Mouse (Mus musculus): ENCODE data around the gene Gm28374.
A peak's percentile ranks its signal among the peaks of the same experiment; 100 is the strongest.
"Not testable (repeated sequence)": the region's sequence is repeated elsewhere in the genome, so short reads cannot be mapped to it uniquely, and the experiment has no call there.

The Gm28374 gene

DNA sequence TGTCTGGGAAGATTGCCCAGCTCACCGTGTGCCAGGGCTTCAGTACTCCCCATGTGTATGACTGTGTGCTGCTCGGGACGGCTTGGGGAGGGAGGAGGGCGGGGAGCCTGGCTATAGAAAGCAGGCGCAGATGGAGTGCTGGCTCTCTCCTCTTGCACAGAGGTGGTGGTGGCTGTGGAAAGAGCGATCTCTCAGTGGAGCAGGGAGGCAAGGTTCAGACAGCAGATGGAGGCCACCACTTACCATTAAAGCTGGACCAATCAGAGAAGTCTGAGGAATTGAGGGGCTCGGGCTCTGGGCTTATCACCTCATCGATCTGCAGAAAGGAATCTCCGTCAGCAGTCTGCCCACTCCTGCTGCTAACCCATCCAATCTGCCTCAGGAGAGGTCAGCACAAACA, at the start of gene Gm28374:
Gm28374 (minus strand) TSS at position 101 of the 400 bp plus-strand sequence.
- no peak for DNase-seq

DNA sequence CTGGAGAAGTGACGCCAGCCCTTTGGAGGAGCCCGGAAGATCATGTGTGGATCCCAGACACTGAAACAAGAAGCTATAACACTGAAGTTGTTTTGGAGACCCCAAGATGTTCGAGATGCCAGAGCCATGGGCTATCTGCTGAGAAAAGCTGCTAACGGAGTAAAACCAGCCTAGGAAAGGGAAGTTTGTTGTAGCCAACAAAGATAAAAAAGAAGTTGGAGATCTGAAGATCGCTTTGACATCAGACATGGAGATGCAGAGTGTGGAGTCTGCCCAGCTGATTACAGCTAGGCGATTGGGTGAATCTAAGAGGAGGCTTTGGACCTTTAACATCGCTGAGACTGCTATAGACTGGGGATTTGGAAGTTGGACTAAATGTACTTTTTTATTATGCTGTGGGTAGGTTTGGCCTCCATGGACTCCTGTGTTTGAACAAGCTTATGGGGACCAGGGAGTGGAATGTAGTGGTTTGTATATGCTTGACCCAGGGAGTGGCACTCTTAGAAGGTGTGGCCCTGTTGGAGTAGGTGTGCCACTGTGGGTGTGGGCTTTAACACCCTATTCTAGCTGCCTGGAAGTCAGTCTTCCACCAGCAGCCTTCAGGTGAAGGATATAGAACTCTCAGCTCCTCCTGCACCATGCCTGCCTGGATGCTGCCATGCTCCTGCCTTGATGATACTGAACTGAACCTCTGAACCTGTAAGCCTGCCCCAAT, 48.5 kb upstream of the Gm28374 start:
- not testable (repeated sequence) for DNase-seq

DNA sequence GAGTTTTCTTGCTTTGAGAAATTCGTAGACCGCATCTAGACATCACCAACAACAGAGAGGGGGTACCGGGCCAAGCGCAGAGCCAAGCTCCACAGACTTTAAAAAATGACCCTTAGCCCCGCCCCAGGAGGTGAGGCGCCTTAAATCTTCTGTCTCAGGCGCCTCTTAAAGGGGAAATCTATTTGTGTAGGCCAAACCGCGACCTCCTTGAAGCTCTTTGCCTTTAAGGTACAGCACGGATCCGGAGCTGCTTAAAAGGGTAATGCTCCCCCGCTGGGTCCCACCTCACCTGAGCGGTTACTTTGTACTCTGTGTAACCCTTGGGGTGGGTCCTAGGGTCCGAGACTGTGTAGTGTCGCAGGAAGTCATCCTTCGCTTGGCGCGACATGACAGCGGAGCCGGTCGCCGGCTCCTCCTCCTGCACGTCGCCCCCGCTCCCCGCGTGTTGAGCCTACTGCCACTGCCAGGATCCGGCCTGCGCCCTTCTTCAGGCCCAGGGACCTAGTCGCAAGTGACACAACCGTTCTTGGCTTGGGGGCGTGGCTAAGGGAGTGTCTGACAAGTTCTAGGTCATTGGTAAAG, 45.8 kb upstream of the Gm28374 start, which contains the start of gene Snx15:
Snx15 (minus strand) TSS at position 545 of the 582 bp plus-strand sequence.
- peak; percentile 98 for DNase-seq

DNA sequence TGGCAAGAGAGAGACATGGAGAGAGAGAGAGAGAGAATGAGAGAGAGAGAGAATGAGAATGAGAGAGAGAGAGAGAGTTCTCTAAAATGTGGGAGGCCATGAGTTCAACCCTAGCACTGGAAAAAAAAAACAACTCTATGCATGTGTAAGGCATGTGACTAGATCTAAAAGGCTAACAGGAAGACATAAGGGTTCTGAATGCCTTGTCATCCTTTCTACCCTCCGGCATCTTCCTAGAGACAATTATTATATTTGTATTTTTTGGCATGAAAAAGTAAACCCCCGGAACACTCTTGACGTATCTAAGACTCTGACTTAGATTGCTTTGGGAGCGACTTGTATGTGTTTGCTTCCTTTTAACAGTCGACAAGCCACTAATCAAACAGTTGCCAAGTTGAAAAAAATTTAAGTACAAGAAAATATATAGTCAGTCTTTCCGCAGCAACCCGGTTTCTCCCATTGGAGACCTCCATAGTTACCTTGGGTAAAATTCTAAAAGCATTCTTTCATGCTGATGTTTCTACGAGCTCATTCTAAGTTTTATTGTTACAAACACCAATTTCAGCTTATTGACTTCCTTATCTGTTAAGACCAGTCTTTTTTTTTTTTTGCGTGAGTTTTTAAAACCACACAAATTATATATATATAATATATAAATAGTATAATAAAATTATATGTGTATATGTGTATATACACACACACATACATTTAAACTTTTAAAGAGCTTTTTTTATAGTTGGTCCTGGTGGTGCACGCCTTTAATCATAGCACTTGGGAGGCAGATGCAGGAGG, 44.9 kb upstream of the Gm28374 start:
- DNase-seq: no peak

DNA sequence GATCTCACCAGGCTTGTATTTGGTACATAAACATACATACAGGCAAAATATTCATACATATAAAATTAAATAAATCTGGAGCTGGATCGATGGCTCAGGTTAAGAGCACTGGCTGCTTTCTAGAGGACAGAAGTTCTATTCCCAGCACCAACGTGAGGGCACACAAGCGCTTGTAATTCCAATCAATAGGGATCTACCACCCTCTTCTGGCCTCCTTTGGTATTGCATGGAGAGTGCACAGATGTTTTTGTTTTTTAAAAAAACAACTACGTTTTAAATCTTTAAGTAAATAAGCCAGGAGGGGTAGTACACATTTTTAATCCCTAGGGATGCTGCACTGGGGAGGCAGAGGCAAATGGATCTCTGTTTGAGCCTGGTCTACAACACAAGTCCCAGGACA, 44.2 kb upstream of the Gm28374 start:
- no peak for DNase-seq

DNA sequence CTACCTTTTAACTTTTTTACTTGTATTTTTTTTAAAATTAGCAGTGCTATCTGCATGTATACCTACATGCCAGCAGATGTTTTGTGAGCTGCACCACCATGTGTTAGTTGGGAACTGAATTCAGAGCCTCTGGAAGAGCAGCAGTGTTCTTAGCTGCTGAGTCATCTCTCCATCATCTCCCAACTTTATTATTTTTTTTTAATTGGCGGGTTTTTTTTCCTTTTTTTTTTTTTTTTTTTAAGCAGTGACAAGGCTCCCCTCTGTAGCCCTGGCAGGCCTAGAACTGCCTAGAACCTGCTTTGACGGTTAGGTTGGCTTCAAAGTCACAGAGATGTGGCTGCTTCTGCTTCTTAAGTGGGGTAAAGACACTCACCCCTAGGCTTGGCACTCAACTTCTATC, 42.8 kb upstream of the Gm28374 start:
- DNase-seq: no peak

DNA sequence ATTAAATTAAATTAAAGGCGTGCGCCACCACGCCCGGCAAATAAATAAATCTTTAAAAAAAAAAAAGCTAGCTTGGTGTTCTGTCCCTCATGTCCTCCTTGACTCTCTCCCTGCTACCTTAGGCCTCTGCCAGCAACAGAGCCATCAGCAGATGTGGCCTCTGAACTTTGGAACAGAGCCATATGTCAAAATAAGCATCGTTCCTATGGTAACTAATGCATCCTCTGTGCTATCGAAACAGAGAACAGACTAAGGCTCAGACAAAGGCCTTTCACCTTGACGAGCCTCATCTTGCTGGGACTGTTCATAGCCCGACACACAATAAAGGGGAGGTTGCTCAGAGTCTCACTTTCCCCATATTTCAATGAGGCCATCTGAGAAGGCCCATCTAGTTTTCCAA, 41.3 kb upstream of the Gm28374 start:
- peak; percentile 30 for DNase-seq

DNA sequence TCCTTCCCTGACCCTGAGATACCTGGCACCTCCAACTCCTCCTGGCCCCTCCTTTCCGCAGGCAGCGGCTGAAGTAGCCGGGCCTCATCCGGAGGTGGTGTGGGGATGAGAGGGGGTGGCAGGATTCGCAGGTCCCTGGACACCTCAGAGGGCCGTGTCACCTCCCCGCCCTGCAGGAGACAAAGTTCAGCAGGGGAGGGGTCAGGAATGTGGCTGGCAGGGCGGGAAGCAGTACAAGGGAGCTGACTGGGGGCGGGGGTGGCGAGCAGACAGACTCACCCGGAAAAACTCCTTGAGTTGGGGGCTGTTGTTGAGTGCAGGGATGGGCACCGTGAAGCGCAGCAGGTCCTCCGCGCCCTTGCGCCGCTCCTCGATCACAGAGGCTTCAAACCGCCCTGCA, 39.7 kb upstream of the Gm28374 start:
- DNase-seq: no peak

DNA sequence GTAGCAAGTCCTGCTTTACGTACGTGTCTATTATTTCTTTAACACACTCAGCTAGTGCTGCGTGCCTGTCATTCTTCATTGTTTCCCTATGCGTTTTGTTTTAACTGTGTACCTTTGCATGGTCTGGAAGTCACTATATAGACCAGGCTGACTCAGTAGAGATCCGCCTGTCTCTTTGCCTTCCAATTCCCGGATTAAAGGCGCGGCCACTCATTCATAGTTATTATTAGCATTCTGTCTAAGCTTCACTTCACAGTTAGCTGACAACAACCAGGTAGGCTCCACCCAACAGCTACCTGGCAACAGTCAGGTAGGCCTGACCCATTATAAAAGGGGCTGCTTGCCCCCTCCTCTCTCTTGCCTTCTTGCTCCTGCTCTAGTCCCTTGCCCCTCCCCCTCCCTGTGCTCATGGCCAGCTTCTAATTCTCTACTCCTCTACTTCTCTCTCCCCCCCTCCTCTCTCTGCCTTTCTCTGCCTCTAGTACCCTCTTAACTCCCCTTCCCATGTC, 36.7 kb upstream of the Gm28374 start:
- DNase-seq: peak; percentile 66

DNA sequence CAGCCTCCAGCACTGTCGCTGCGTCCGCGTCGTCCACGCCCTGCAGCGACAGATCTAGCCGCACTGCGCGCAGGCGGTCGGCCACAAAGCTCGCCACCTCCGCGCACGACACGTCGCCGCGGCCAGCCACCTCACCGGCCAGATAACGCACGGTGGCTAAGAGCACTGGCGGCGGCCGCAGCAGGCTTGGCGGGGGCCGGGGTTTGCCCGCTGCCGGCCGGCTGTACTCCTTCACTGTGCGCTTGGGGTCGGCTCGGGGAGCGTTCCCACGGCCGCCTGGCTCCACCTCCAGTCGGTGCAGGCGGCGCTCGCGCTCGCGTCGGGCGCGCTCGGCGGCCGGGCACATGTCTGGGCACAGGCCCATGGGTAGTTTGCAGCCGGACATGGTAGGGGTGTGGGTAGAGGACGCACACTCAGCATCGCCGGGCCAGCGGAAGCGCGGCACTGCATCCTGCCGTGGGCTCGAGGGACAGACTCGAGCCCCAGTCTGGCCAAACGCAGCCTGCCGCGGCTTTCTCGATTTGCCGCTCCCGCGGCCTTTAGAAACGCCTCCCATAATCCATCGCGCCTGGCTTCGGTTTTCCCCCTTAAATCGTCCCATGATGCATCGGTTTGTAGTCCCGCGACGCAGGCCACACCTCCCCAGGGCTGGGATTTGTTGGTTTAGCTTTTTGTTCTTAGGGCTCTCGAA, 36.1 kb upstream of the Gm28374 start, which contains the start of gene Sac3d1:
Sac3d1 (minus strand) TSS at position 665 of the 691 bp plus-strand sequence.
- DNase-seq: peak; percentile 86

DNA sequence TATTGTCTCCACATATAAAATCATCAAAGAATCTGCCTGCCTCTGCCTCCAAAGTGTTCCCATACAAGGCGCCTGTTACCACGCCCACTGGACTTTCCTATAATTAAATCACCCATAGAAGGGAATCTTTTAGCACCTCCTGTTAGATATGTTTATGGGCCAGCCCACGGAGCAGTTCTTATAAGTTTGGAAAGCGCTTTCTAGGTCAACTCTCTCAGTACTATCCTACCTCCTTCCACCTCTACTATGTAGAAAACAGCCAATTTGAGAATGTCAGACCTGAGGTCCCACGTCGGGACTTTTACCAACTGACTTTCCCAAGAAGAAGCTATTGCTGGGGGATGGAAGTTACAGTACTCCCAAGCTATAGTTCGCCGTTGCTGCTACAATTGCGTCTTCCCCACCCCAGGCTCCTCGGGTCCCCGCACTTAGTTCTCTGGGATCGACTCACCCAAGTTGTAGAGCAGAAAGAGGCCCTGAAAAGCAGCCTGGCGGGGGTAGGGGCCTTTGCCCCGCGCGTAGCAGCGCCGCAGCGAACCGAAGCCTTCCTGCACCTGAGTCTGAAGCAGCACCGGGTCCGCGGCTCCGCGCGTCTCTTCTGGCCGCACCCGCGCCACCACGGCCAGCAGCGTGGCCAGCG, 35.4 kb upstream of the Gm28374 start:
- no peak for DNase-seq

DNA sequence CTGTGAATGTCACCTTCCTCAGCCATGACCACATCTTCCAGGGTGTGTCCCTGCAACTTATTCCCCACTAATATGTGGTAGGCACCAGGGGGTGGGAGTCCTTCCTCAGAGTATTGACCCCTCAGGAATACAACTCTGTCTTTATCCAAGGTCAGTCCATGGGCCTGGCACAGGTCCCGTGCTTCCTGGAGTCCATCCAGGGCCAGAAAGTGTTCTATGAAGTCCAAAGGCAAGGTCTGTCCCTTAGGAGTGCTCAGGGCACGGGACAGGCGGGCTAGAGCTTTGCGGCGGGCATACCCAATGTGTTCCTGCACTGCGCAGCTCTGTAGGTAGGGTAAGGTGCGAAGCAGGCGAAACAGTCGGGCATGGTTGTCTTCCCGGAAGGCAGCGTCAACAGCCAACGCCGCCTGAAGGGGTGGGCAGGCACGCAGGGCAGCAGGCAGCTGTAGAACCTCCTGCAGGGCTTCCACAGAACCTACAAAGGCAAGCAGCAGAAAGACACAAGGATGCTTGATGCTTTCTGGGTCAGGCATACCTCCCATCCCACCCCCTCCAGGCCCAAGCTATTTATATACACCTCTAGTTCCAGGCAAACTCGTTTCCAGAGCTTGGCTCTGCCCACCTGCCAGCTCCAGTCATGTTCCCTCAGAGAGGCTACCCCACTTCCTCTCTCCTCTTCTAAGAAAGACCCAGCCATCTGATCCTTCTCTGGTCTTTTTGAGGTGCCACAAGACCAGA, 34.2 kb upstream of the Gm28374 start:
- DNase-seq: peak; percentile 58

DNA sequence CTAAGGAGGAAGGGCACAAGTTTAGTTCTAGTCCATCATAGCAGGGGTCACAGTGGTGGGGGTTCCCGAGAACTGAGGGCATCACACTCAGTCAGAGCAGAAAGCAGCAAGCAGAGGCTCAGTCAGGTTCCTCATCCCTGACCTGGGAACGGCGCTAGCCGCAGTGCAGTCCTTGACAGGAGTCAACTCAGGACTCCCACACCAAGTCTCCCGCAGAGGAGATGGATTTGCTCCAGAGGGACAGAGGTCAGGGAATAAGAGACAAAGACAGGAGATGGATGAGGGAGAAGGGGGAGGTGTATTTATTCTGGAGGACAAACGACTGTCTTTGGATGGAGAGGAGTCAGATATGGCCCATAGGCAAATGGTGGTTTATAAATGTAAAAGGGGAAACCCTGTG, 31.1 kb upstream of the Gm28374 start:
- no peak for DNase-seq

DNA sequence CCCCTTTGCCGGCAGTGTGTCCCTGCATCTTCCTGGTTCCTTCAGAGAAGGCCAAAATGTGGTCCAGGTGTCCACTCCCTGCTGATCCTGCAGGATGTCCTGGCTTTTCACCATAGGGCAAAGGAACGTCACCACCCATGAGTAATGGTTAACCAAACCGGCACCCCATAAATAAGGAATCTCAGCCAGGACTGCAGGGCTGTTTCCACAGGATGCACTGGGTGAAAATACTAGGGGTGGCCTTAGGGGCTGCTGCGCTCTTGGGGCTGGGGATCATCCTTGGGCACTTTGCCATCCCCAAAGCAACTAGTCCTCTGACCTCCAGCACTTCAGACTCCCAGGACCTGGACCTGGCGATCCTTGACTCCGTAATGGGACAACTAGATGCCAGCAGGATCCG, 23.5 kb upstream of the Gm28374 start, which contains the start of gene Naaladl1:
Naaladl1 (plus strand) TSS at position 197 of the 400 bp plus-strand sequence.
- no peak for DNase-seq

DNA sequence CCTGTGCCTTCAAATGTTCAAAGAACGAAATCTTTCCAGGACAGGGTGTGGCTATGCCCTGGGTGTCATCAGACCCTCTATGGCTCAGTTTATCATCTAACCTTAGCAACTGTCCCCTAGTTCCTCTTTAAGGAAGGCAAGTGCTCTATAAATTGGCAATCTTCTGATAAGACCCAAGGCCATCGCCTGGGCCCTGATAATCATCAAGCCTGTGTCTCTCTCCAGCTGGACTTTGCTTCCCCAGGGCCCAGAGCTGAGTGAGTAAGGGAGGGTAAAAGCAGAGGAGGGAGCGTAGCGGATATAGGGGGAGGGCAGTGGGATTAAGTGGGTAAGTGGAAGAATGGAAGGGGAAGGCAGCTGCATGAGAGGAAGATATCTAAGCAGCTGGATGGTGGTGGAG, 22.4 kb upstream of the Gm28374 start:
- DNase-seq: no peak

DNA sequence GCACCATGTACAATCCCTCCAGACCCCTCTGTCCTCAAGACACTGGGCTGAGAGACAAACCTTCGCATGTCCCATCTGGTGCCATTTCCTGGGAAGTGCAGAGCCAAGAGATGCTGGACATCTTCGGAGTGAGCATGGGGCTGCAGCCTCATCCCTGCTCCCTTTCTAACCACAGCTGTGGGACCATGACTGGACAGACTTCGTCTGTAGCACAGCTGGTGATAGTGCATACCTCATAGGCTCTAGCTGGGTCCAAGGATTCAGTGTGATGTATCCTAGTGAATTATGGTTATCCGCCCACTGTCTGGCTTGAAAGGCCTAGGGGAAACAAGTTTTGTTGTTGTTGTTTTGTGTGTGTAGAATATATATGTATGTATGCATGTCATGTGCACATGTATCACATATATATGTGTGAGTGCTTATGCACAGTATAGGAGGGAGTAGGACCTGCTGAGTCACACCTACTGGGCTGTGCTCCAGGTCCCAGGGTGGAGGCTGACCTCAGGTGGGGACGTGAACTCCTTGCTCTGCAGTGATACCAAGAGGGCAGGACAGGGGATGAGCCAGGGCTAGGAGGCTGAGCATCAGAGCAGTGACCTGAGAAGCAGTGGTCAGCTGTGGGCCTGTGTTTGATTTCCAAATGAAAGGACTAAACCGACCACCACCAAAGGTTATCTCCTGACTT, 20.3 kb upstream of the Gm28374 start:
- DNase-seq: no peak

DNA sequence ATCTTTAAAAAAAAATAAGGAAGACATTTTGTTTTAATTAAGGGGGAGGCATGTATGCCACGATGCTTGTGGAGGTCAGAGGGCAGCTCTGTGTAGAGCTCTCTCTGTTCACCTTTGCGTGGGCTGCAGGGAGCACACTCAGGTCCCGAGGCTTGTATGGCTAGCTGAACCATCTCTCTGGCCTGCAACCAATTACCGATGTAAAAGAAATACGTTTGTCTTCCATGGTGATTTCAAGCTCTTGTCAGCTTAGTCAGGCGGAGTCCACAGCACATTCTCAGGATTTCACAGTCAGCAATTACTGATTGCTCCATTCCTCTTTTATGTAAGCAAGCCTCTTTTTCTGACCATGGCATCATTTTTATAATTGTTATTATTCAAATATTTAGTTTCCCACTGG, 19.1 kb upstream of the Gm28374 start:
- no peak for DNase-seq

DNA sequence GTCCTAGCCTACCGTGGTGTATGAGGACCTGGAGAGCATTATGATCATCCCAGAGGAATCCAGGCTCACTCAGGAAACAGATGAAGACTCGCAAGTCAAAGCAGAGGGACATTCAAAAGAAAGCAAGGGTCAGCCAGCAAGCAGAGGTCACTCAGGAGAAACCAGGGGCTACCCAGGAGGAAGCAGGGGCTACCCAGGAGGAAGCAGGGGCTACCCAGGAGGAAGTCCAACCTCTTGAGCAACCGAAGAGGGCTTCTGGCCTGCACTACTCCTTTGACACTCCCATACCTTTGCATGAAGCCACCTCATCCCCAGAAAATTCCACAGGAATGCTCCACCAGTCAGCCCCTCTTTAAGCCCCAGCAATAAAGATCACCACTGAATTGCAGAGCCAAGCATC, 15.8 kb upstream of the Gm28374 start:
- DNase-seq: no peak

DNA sequence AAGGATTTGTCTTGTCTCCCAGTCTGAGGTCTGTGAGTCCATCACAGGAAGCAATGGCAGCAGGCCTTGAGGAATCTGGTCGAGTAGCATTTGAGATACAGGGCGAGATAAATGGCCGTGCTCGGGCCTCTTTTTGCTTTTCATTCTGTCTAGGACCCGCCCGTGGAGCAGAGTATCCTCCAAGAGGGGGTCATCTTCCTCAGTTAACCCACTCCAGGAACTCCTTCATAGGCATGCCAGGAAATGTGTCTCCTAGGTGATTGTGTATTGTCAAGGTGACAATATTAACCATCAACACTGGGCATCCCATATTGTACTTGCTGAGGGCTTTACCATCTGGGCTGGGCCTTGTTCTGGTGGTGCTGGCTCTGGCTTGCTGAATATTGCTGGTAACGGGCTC, 12.1 kb upstream of the Gm28374 start, which contains the start of gene AC131692.1:
AC131692.1 (plus strand) TSS at position 301 of the 400 bp plus-strand sequence.
- DNase-seq: no peak

DNA sequence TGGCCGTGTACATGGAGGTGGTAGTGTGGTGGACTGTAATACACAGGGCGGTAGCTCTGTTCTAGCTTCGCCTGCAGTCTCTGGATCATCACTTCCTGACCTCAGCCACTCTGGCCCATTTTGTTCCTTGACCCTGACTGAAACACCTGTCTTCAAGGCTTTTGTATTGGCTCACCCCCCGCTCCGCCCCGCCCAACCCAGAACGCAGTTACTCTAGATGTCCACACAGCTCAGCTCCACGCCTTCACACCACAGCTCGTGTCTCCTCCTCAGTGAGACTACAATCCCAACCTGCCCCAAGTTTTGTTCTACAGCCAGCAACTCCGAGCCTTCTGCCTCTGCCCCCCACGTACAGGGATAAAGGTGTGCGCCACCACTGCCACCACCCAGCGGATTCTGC, 6.8 kb upstream of the Gm28374 start:
- DNase-seq: no peak

DNA sequence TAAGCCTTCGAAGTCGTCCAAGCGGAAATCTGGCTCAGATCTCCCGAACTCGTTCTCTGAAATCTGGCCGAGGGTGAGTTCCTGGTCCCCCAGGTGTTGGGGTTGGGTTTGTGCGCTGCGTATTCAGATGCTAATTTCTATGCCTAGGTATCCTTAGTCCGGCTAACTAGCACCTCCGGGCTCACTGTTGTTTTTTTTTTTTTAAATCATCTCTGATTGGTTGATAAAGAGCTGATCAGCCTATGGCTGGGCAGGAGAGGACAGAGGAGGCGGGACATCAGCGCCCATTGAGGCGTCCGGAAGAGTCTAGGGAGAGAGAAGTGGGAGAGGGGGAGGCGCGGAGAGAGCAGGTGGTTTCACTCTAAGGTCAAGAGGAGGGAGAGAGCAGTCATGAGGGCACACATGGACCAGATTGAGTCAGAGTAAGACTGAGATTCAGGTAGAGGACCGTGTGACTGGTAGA, 3.4 kb upstream of the Gm28374 start:
- no peak for DNase-seq
